Comparison of ENCODE assay signal across 23 mouse cellular contexts in genomic region chr5:74209640-74210039, GRCm38 (mm10). TPM values are rescaled to one million over a fixed set of nuclear protein-coding genes. Genes with fewer than 3 reads are reported as not detected.
DNase-seq lines count a peak whose midpoint lies in the region; ATAC-seq lines count a peak whose summit lies in the region.
"Had no signal": no experiment of that assay in that cellular context is flagged by ENCODE, and none has a peak within 500 bp of the region (broad histone marks: within the 10 kb centered on the region; RNA-seq: fewer than 3 reads in every experiment).

No protein-coding gene starts in this region.

- peaks cover 82% of the 10 kb centered on the region for H3K4me1 ChIP-seq in heart, embryonic 13.5 days
- peaks cover 58% of the 10 kb centered on the region for H3K4me1 ChIP-seq in embryonic facial prominence, embryonic 10.5 days

- no peaks in the 10 kb centered on the region for H3K9me3 ChIP-seq in heart, embryonic 13.5 days
- H3K9me3 ChIP-seq in embryonic facial prominence, embryonic 10.5 days, result no peaks in the 10 kb centered on the region
- H3K9me3 ChIP-seq: forebrain, embryonic 13.5 days; heart, embryonic 12.5 days; hindbrain, embryonic 12.5 days; limb, embryonic 12.5 days; neural tube, embryonic 12.5 days had no signal

- intact Hi-C loops in left cerebral cortex, postnatal 25 days (cut with DNase I), result no loop called here

- H3K36me3 ChIP-seq in heart, embryonic 13.5 days, result no peaks in the 10 kb centered on the region
- no peaks in the 10 kb centered on the region for H3K36me3 ChIP-seq in embryonic facial prominence, embryonic 10.5 days (replicated peaks)
- H3K36me3 ChIP-seq: heart, embryonic 12.5 days; hindbrain, embryonic 12.5 days; limb, embryonic 12.5 days; neural tube, embryonic 12.5 days had no signal

- H3K27ac ChIP-seq in heart, embryonic 13.5 days (replicated peaks), result peak overlapping the region; percentile 85; the same call in 1 of the 2 replicates
- peak overlapping the region; percentile 60 for H3K27ac ChIP-seq in embryonic facial prominence, embryonic 10.5 days (replicated peaks)
- H3K27ac ChIP-seq: forebrain, embryonic 13.5 days; hindbrain, embryonic 12.5 days; kidney, postnatal 0 days; liver, embryonic 14.5 days; neural tube, embryonic 12.5 days had no signal

- DNase-seq in heart, adult 9 months (ENCODE audit: low spot score in 2 of 2), result no peak
- DNase-seq in cerebellum, adult 9-11 months, result peak; percentile 48
- no peak for DNase-seq in embryonic facial prominence, embryonic 10.5 days (ENCODE audit: low spot score)
- no peak for DNase-seq in kidney, adult 11 months
- no peak for DNase-seq in left cerebral cortex, postnatal 25 days (ENCODE audit: low spot score in 2 of 2)
- no peak for DNase-seq in layer of hippocampus, adult 9-11 months
- DNase-seq: adrenal gland, adult 8-10 months; heart, postnatal 14 days; kidney, adult 2 months; lung, embryonic 14.5 days; lung, postnatal 36 days; midbrain, embryonic 14.5 days; right cerebral cortex, postnatal 14 days; thymus, postnatal 25 days had no signal

- H3K4me3 ChIP-seq in heart, embryonic 13.5 days, result no peak overlapping the region
- no peak overlapping the region for H3K4me3 ChIP-seq in embryonic facial prominence, embryonic 10.5 days
- H3K4me3 ChIP-seq: erythroblast, embryonic 14.5 days; forebrain, embryonic 13.5 days; heart, embryonic 12.5 days; hindbrain, embryonic 12.5 days; limb, embryonic 12.5 days; neural tube, embryonic 12.5 days had no signal

- no peaks in the 10 kb centered on the region for H3K27me3 ChIP-seq in heart, embryonic 13.5 days (replicated peaks)
- no peaks in the 10 kb centered on the region; the same call in 1 of the 2 replicates for H3K27me3 ChIP-seq in embryonic facial prominence, embryonic 10.5 days (replicated peaks; ENCODE audit: low read depth, poor library complexity, severe bottlenecking)
- H3K27me3 ChIP-seq: forebrain, embryonic 13.5 days; heart, embryonic 12.5 days; hindbrain, embryonic 12.5 days; limb, embryonic 12.5 days; neural tube, embryonic 12.5 days had no signal

- H3K9ac ChIP-seq in heart, embryonic 13.5 days, result no peak overlapping the region
- H3K9ac ChIP-seq: forebrain, embryonic 13.5 days; hindbrain, embryonic 12.5 days; limb, embryonic 12.5 days; liver, embryonic 14.5 days; lung, embryonic 14.5 days; neural tube, embryonic 12.5 days had no signal

- 76% methylated on average over 4 of the region's 4 CpGs for WGBS in heart, embryonic 13.5 days
- 82% methylated on average over 4 of the region's 4 CpGs for WGBS in embryonic facial prominence, embryonic 10.5 days

- H3K4me2 ChIP-seq in heart, embryonic 13.5 days, result no peak overlapping the region
- H3K4me2 ChIP-seq: forebrain, embryonic 13.5 days; heart, embryonic 12.5 days; hindbrain, embryonic 12.5 days; limb, embryonic 12.5 days; lung, embryonic 14.5 days; neural tube, embryonic 12.5 days had no signal

- no peak for ATAC-seq in heart, embryonic 13.5 days (ENCODE audit: extremely low read depth, insufficient number of reproducible peaks, low FRiP score, low TSS enrichment)
- ATAC-seq: forebrain, embryonic 13.5 days had no signal

RNA-seq across cellular contexts. Expression of gene Rasl11b, which starts 14.6 kb away (rescaled TPM):
- 79.7 and 88.1 TPM in 2 replicates for polyA plus RNA-seq in heart, embryonic 13.5 days (2015; fragmentation: Nextera tagmentation; extraction: Ambion mirVana)
- 46.3 and 58.0 TPM in 2 replicates for polyA plus RNA-seq in embryonic facial prominence, embryonic 10.5 days (2016; fragmentation: Nextera tagmentation; extraction: Ambion mirVana)
- total RNA-seq in left cerebral cortex, postnatal 25 days (2021), result 10 to 100 TPM; 93.2 to 97.6 TPM
- polyA plus RNA-seq: erythroblast, embryonic 14.5 days had no signal
